Mouse (Mus musculus) common myeloid progenitor, adult 5-6 weeks (primary cell): ENCODE data around the gene Eif3d. TPM values are rescaled to one million over a fixed set of nuclear protein-coding genes. Genes with fewer than 3 reads are reported as not detected.
"Not testable (repeated sequence)": the region's sequence is repeated elsewhere in the genome, so short reads cannot be mapped to it uniquely, and the experiment has no call there.

ENCODE experiments used
- ATAC-seq: replicated peaks from 2 replicates; pipeline ENCODE4 v1.8.0; 2016; ENCODE audit warnings: low read depth, mild to moderate bottlenecking, moderate TSS enrichment, inconsistent platforms; ENCODE audit not compliant: poor library complexity, severe bottlenecking
- total RNA-seq: library from RNA; stranded (forward); fragments of 200-1000, 187-1606 nt; gene quantifications from 2 replicates; pipeline ENCODE4 v1.2.3, GENCODE M21; 2017

Eif3d gene
- 259 and 294 TPM in 2 replicates for total RNA-seq

GRCm38 (mm10) chr15:77970470-77971292 lies at the start of gene Eif3d:
Eif3d (minus strand) TSS chr15:77970813.
- peak; percentile 83 for ATAC-seq

- ATAC-seq: no peak
Observed at GRCm38 (mm10) chr15:78014046-78014445, 43.4 kb upstream of the Eif3d start.

- not testable (repeated sequence) for ATAC-seq
Observed at GRCm38 (mm10) chr15:78008206-78008605, 37.6 kb upstream of the Eif3d start.

GRCm38 (mm10) chr15:78003929-78004328 lies 33.3 kb upstream of the Eif3d start:
- ATAC-seq: no peak

GRCm38 (mm10) chr15:78001400-78001799 lies 30.8 kb upstream of the Eif3d start:
- ATAC-seq: no peak

- no peak for ATAC-seq
Observed at GRCm38 (mm10) chr15:77988541-77988940, 17.9 kb upstream of the Eif3d start.

GRCm38 (mm10) chr15:77983391-77983790 lies 12.8 kb upstream of the Eif3d start:
- ATAC-seq: no peak

GRCm38 (mm10) chr15:77982195-77982939 lies 11.8 kb upstream of the Eif3d start:
- peak; percentile 78; the same call in 1 of the 2 replicates for ATAC-seq

- ATAC-seq: no peak
Observed at GRCm38 (mm10) chr15:77981181-77981680, 10.6 kb upstream of the Eif3d start.

- no peak for ATAC-seq
Observed at GRCm38 (mm10) chr15:77979427-77979865, 8.8 kb upstream of the Eif3d start.

GRCm38 (mm10) chr15:77977663-77978062 lies 7.0 kb upstream of the Eif3d start:
- no peak for ATAC-seq

- no peak for ATAC-seq
Observed at GRCm38 (mm10) chr15:77974165-77974841, 3.7 kb upstream of the Eif3d start.

- ATAC-seq: 0 out of 2 replicates have a peak, but pooled peaks have one; percentile 0
Observed at GRCm38 (mm10) chr15:77969940-77970469, 608 bp downstream of the Eif3d start.

GRCm38 (mm10) chr15:77965117-77965528 lies 5.5 kb downstream of the Eif3d start:
- 0 out of 2 replicates have a peak, but pooled peaks have one; percentile 27 for ATAC-seq

GRCm38 (mm10) chr15:77962447-77962846 lies 8.2 kb downstream of the Eif3d start:
- no peak for ATAC-seq

- no peak for ATAC-seq
Observed at GRCm38 (mm10) chr15:77960693-77961092, 9.9 kb downstream of the Eif3d start.

GRCm38 (mm10) chr15:77958071-77958470 lies 12.5 kb downstream of the Eif3d start:
- ATAC-seq: no peak

GRCm38 (mm10) chr15:77957625-77958024 lies 13.0 kb downstream of the Eif3d start:
- no peak for ATAC-seq

GRCm38 (mm10) chr15:77956404-77956901 lies 14.2 kb downstream of the Eif3d start, which contains the start of gene Foxred2:
Foxred2 (minus strand) TSS chr15:77956722.
- peak; percentile 91 for ATAC-seq
